Mouse (Mus musculus) ES-E14 (cell line): ENCODE results near the gene Bicdl2.

Source experiments
- CHD2 ChIP-seq: IDR thresholded peaks from 2 replicates; pipeline ENCODE4 v1.6.1; 2014; ENCODE audit warnings: mild to moderate bottlenecking, low read depth, low read length, inconsistent platforms
- MAFK ChIP-seq: IDR thresholded peaks from 2 replicates; pipeline ENCODE4 v1.6.1; 2014; ENCODE audit warnings: mild to moderate bottlenecking, low read depth, low read length, inconsistent platforms; ENCODE audit not compliant: insufficient read depth
- ZC3H11A ChIP-seq: IDR thresholded peaks from 2 replicates; pipeline ENCODE4 v1.6.1; 2012; ENCODE audit warnings: low read depth, mild to moderate bottlenecking, inconsistent platforms, low read length, borderline replicate concordance

GRCm38 (mm10) chr17:23670516-23671074 lies 10.3 kb downstream of the Bicdl2 start:
- TF ChIP-seq MAFK (no peak), ZC3H11A (no peak), CHD2 (no peak)
